Mouse (Mus musculus) stomach, postnatal 0 days (tissue): ENCODE measurements around the gene Aatk.

ENCODE experiments used
- CTCF ChIP-seq: IDR thresholded peaks from 2 replicates; pipeline ENCODE4 v1.5.1; 2016; ENCODE audit warnings: antibody characterized with exemption, low read depth, mild to moderate bottlenecking, moderate library complexity
- EP300 ChIP-seq: optimal IDR thresholded peaks from 2 replicates; pipeline ENCODE3; 2016; ENCODE audit warnings: antibody characterized with exemption

DNA sequence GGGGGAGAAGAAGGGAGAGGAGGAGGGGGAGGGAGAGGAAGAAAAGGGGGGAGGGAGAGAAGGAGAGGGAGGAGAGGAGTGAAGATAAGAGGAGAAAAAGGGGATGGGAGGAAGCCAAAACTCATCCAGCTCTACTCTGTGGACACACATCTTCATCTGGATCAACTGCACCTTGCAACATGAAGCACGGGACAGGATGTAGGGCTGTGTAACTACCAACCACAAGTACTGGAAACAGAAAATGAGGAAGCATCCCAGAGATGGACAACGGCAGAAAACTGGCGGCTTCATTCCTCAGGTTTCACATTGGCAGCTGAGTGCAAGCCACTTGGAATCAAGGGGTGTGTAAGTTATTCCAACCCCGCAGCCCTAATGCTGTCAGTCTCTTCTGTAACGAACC is 12.2 kb downstream of the Aatk start:
- no peak for TF ChIP-seq CTCF
- TF ChIP-seq EP300 = no peak
